Mouse (Mus musculus) CH12.LX (cell line): ENCODE data around the gene Mapkapk2.

ENCODE experiments used
- CTCF ChIP-seq, 2 experiments: IDR thresholded peaks in 1 of 2; conservative IDR thresholded peaks in 1 of 2; 2 replicates each; pipeline ENCODE4 v1.5.1; 2011 to 2012; ENCODE audit warnings: low read depth in 2 of 2, low read length in 2 of 2, improper control_type of control experiment in 1 of 2, inconsistent platforms in 1 of 2, mild to moderate bottlenecking in 1 of 2, moderate library complexity in 1 of 2
- IRF4 ChIP-seq: IDR thresholded peaks from 2 replicates; pipeline ENCODE4 v1.6.1; 2014; ENCODE audit warnings: low read depth, mild to moderate bottlenecking, inconsistent platforms, low read length, improper control_type of control experiment
- NELFE ChIP-seq: IDR thresholded peaks from 2 replicates; pipeline ENCODE4 v1.6.1; 2011; ENCODE audit warnings: low read depth, low read length, improper control_type of control experiment

DNA sequence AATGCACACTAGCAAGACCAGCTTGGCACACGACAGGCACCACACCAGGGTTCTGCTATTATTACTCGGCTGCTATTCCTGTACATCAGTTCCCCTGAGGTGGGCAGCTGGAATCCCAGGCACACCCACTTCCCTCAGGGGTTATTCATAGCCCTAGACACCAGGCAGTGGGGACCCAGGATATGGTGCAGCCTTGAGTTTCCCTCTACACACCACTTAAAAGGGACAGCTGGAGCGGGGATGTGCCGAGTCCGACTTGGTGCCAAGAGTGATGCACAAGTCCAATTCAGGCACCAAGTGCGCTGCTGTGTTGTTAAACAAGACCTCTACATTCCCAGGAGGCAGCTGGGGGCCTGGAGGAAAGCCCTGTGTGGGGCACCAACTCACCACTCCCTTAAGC lies 34.8 kb downstream of the Mapkapk2 start:
- no peak for TF ChIP-seq NELFE
- TF ChIP-seq CTCF (conservative IDR thresholded peaks at IDR 0.05 in 1 of 2, IDR thresholded peaks at IDR 0.05 in 1 of 2; ENCODE audit: low read depth in 2 of 2, low read length in 2 of 2), result no peak
- TF ChIP-seq IRF4, result no peak
